Mouse (Mus musculus) brain, embryonic 14.5 days (tissue): ENCODE data around the gene Olfr305.

ENCODE experiments used
- CTCF ChIP-seq: fragments of 200-500 bp; IDR thresholded peaks from 2 replicates; pipeline ENCODE4 v1.5.1; 2012; ENCODE audit warnings: inconsistent platforms, mild to moderate bottlenecking, moderate library complexity, borderline replicate concordance; ENCODE audit not compliant: insufficient read depth, insufficient read length; ENCODE audit errors: extremely low read depth
- POLR2A ChIP-seq: fragments of 200-500 bp; IDR thresholded peaks from 2 replicates; pipeline ENCODE4 v1.6.1; 2012; ENCODE audit warnings: mild to moderate bottlenecking, inconsistent platforms, borderline replicate concordance; ENCODE audit not compliant: poor library complexity, insufficient read depth, insufficient read length, severe bottlenecking; ENCODE audit errors: extremely low read depth

GRCm38 (mm10) chr7:86366828-86367227 lies at the start of gene Olfr305:
- TF ChIP-seq POLR2A (no peak), CTCF (no peak)
